Mouse (Mus musculus) bone marrow, adult 2 months (tissue): ENCODE data around the gene Cntnap2. TPM values are rescaled to one million over a fixed set of nuclear protein-coding genes. Genes with fewer than 3 reads are reported as not detected.

Experiments used
- H3K27ac ChIP-seq: fragments of 200-500 bp; 2 replicates; pipeline ENCODE4 v1.5.1; 2012; ENCODE audit warnings: low read depth, mild to moderate bottlenecking, control low read depth, inconsistent platforms, low read length; ENCODE audit not compliant: control insufficient read depth, poor library complexity, insufficient read depth
- H3K4me1 ChIP-seq: fragments of 200-500 bp; 2 replicates; pipeline ENCODE4 v1.6.1; 2011; ENCODE audit warnings: low read length; ENCODE audit not compliant: control insufficient read depth, insufficient read depth
- H3K4me3 ChIP-seq: fragments of 200-500 bp; replicated peaks from 2 replicates; pipeline ENCODE3; 2011; ENCODE audit warnings: mild to moderate bottlenecking, low read depth, low read length, control low read depth; ENCODE audit not compliant: control insufficient read depth
- CTCF ChIP-seq: fragments of 200-500 bp; IDR thresholded peaks from 2 replicates; pipeline ENCODE4 v1.5.1; 2011; ENCODE audit warnings: low read length, control low read depth; ENCODE audit not compliant: control insufficient read depth, insufficient read depth
- POLR2A ChIP-seq: fragments of 200-500 bp; IDR thresholded peaks from 2 replicates; pipeline ENCODE4 v1.6.1; 2011; ENCODE audit warnings: low read depth, mild to moderate bottlenecking, control low read depth, low read length, borderline replicate concordance; ENCODE audit not compliant: control insufficient read depth
- WGBS: fragments of 180-500 bp; shearing (Covaris S2); methylation state at CpG from one replicate; pipeline ENCODE4 v1.1.7; 2018; 5-methylcytosine and 5-hydroxymethylcytosine counted together
- polyA plus RNA-seq: library from polyadenylated mRNA; stranded (reverse); fragments of >200 nt; gene quantifications from 2 replicates; pipeline ENCODE4 v1.2.4, GENCODE M21; 2011; ENCODE audit warnings: low replicate concordance; ENCODE audit not compliant: missing spikeins, insufficient read depth, insufficient read length

The Cntnap2 gene
- polyA plus RNA-seq, 1 experiment, result 0.40 TPM

- TF ChIP-seq POLR2A (no peak), CTCF (no peak)
- Histone ChIP-seq H3K4me3 (no peak overlapping the region), H3K4me1 (no peaks in the 10 kb centered on the region), H3K27ac (no peak overlapping the region)
These were observed 1689.3 kb downstream of the Cntnap2 start for GRCm38 (mm10) chr6:46748448-46748847.

GRCm38 (mm10) chr6:46763481-46763880, 1704.3 kb downstream of the Cntnap2 start:
- no peak for TF ChIP-seq POLR2A
- no peak for TF ChIP-seq CTCF
- WGBS, result 88% methylated on average over 3 of the region's 3 CpGs

DNA sequence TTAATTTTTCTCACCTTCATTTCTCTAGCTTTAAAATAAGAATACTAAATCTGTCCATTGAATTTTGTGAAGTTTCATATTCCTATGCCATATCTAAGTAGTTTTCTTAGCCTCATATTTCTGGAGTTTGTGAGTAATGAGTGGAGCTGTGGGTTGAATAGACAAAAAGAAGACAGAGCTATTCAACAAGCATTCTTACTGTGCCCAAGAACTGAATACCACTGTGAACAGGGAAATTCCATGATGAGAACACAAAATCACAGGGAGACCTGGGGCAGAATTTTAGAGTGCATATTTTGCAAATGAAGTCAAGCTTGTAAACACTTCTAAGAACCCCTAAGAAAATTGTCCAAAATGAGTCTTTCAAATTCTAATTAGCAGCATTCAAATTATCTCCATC, 1715.4 kb downstream of the Cntnap2 start:
- Histone ChIP-seq H3K4me1 (no peaks in the 10 kb centered on the region), H3K27ac (no peak overlapping the region), H3K4me3 (no peak overlapping the region)
- TF ChIP-seq CTCF, result no peak
- no peak for TF ChIP-seq POLR2A

More at GRCm38 (mm10) chr6:46763481-46763880, 1704.3 kb downstream of the Cntnap2 start:
- Histone ChIP-seq H3K4me3 (no peak overlapping the region), H3K4me1 (no peaks in the 10 kb centered on the region), H3K27ac (no peak overlapping the region)

- H3K4me3 ChIP-seq, result no peak overlapping the region
- H3K27ac ChIP-seq, result no peak overlapping the region
- H3K4me1 ChIP-seq, result no peaks in the 10 kb centered on the region
- TF ChIP-seq POLR2A (no peak), CTCF (no peak)
- 33% methylated on average over 4 of the region's 4 CpGs for WGBS
These were observed 1743.3 kb downstream of the Cntnap2 start for GRCm38 (mm10) chr6:46802264-46803110.

GRCm38 (mm10) chr6:46856635-46857034, 1797.5 kb downstream of the Cntnap2 start:
- WGBS, result 71% methylated on average over 3 of the region's 3 CpGs
- H3K27ac ChIP-seq, result no peak overlapping the region
- H3K4me3 ChIP-seq, result no peak overlapping the region
- H3K4me1 ChIP-seq, result no peaks in the 10 kb centered on the region
- TF ChIP-seq CTCF, result no peak
- no peak for TF ChIP-seq POLR2A

GRCm38 (mm10) chr6:46861076-46861475, 1801.9 kb downstream of the Cntnap2 start:
- 60% methylated on average over 5 of the region's 5 CpGs for WGBS

DNA sequence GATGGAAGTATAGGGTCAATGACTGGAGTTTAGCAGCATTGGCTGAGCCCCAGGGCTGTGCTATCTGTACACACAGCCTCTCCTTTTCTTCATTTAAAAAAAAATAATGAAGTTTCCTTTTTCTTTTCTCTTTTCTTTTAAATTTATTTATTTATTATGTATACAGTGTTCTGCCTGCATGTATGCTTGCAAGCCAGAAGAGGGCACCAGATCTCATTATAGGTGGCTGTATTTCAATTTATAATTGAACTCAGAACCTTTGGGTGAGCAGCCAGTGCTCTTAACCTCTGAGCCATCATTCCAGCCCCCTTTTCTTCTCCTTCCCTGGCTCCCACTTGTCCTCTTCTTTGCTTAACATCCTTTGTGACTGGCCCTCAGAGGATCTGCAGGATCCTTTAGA, 1807.2 kb downstream of the Cntnap2 start:
- H3K4me1 ChIP-seq, result no peaks in the 10 kb centered on the region

More at GRCm38 (mm10) chr6:46861076-46861475, 1801.9 kb downstream of the Cntnap2 start:
- H3K4me1 ChIP-seq, result no peaks in the 10 kb centered on the region
- H3K4me3 ChIP-seq, result no peak overlapping the region
- no peak for TF ChIP-seq POLR2A
- no peak for TF ChIP-seq CTCF
- no peak overlapping the region for H3K27ac ChIP-seq

DNA sequence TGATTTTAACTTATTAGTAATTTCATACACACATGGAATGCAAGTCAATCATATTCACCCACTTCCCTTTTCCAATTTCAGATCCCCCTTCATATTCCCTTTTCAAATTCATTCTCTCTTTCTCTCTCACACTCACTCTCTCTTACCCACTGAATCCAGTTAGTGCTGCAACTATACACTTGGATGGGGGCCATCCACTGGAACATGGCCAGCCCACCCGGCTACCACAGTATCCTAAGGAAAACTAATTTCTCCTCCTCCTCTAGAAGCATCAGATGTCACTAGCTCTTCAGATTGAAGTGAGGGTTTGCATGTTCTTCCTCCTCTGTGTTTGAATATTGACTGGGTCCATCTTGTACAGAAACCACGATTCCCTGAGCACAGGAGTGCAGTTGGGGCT, 1827.1 kb downstream of the Cntnap2 start:
- TF ChIP-seq CTCF, result no peak
- no peak for TF ChIP-seq POLR2A
- Histone ChIP-seq H3K27ac (no peak overlapping the region), H3K4me1 (no peaks in the 10 kb centered on the region), H3K4me3 (no peak overlapping the region)
- WGBS, result 74% methylated on average over 2 of the region's 2 CpGs

More for the DNA sequence above, 1807.2 kb downstream of the Cntnap2 start:
- no peak overlapping the region for H3K4me3 ChIP-seq
- H3K27ac ChIP-seq, result no peak overlapping the region
- TF ChIP-seq POLR2A, result no peak
- TF ChIP-seq CTCF, result no peak

DNA sequence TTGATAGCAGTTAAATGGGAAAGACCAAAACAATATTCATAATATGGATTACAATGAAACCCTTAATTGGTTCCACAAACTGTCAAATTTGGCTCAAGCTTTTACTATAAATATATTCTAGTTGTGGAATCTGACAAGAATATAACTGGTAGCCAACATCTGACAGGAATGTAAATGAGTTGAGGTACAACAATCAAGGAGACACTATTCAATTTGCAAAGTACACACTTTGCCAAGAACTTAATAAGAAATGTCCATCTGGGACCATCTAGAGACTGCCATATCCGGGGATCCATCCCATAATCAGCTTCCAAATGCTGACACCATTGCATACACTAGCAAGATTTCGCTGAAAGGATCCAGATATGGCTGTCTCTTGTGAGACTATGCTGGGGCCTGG, 1850.0 kb downstream of the Cntnap2 start:
- H3K4me3 ChIP-seq, result no peak overlapping the region
- WGBS, result 53% methylated on average over 2 of the region's 2 CpGs
- H3K4me1 ChIP-seq, result no peaks in the 10 kb centered on the region
- TF ChIP-seq POLR2A, result no peak
- no peak for TF ChIP-seq CTCF
- no peak overlapping the region for H3K27ac ChIP-seq
